Mouse (Mus musculus) MEL (cell line): ENCODE data around the gene Dennd4a. TPM values are rescaled to one million over a fixed set of nuclear protein-coding genes. Genes with fewer than 3 reads are reported as not detected.

Experiments used
- DNase-seq: peaks from one replicate; pipeline ENCODE4 v3.0.0; 2011; ENCODE audit warnings: low read depth, low spot score
- H3K27ac ChIP-seq: 2 replicates; pipeline ENCODE4 v1.5.1; 2012; ENCODE audit warnings: low read depth, mild to moderate bottlenecking, control low read depth, low read length, moderate library complexity; ENCODE audit not compliant: control insufficient read depth
- H3K27me3 ChIP-seq, 2 experiments: fragments of 150-350 bp in 1 of 2; sonication (generic) in 1 of 2; 2 replicates each; pipeline ENCODE4 v1.6.1; 2012; ENCODE audit warnings: low read length in 2 of 2, mild to moderate bottlenecking in 2 of 2, improper control_type of control experiment in 1 of 2, moderate library complexity in 1 of 2; ENCODE audit not compliant: insufficient read depth in 2 of 2, control insufficient read depth in 1 of 2
- H3K36me3 ChIP-seq, 2 experiments: 2 replicates each; pipeline ENCODE4 v1.6.1; 2012 to 2014; ENCODE audit warnings: low read length in 2 of 2, improper control_type of control experiment in 1 of 2, inconsistent platforms in 1 of 2, mild to moderate bottlenecking in 1 of 2; ENCODE audit not compliant: insufficient read depth in 2 of 2, control insufficient read depth in 1 of 2
- H3K4me1 ChIP-seq, 2 experiments: fragments of 150-350 bp in 1 of 2; sonication (generic) in 1 of 2; 2 replicates each; pipeline ENCODE4 v1.6.1; 2012; ENCODE audit warnings: low read length in 2 of 2, improper control_type of control experiment in 1 of 2, mild to moderate bottlenecking in 1 of 2; ENCODE audit not compliant: insufficient read depth in 2 of 2, control insufficient read depth in 1 of 2
- H3K4me3 ChIP-seq, 2 experiments: fragments of 150-350 bp in 1 of 2; sonication (generic) in 1 of 2; 2 replicates each; pipeline ENCODE4 v1.5.1; 2012; ENCODE audit warnings: low read depth in 2 of 2, low read length in 2 of 2, mild to moderate bottlenecking in 2 of 2, moderate library complexity in 2 of 2, control low read depth in 1 of 2, improper control_type of control experiment in 1 of 2; ENCODE audit not compliant: control insufficient read depth in 1 of 2, insufficient read depth in 1 of 2
- H3K79me2 ChIP-seq: 2 replicates; pipeline ENCODE4 v1.6.1; 2012; ENCODE audit warnings: mild to moderate bottlenecking, low read length, moderate library complexity; ENCODE audit not compliant: control insufficient read depth, poor library complexity, insufficient read depth
- H3K9ac ChIP-seq: 2 replicates; pipeline ENCODE4 v1.6.1; 2012; ENCODE audit warnings: low read depth, mild to moderate bottlenecking, control low read depth, low read length, moderate library complexity; ENCODE audit not compliant: control insufficient read depth, poor library complexity, severe bottlenecking
- H3K9me3 ChIP-seq: fragments of 150-350 bp; sonication (generic); replicated peaks from 2 replicates; pipeline ENCODE4 v1.6.1; 2012; ENCODE audit warnings: mild to moderate bottlenecking, low read length, improper control_type of control experiment, moderate library complexity; ENCODE audit not compliant: insufficient read depth
- BHLHE40 ChIP-seq: IDR thresholded peaks from 2 replicates; pipeline ENCODE4 v1.6.1; 2012; ENCODE audit warnings: low read depth, mild to moderate bottlenecking, inconsistent platforms, low read length, improper control_type of control experiment, borderline replicate concordance
- EP300 ChIP-seq, 2 experiments: IDR thresholded peaks; 2 replicates each; pipeline ENCODE4 v1.6.1; 2011; ENCODE audit warnings: improper control_type of control experiment in 2 of 2, low read length in 2 of 2, low read depth in 1 of 2, mild to moderate bottlenecking in 1 of 2
- ETS1 ChIP-seq: IDR thresholded peaks from 2 replicates; pipeline ENCODE4 v1.6.1; 2012; ENCODE audit warnings: low read depth, mild to moderate bottlenecking, inconsistent platforms, low read length, improper control_type of control experiment, moderate library complexity
- GATA1 ChIP-seq: IDR thresholded peaks from 2 replicates; pipeline ENCODE4 v1.6.1; 2011; ENCODE audit warnings: low read depth, low read length, improper control_type of control experiment
- MAFK ChIP-seq: IDR thresholded peaks from 2 replicates; pipeline ENCODE4 v1.6.1; 2011; ENCODE audit warnings: low read depth, mild to moderate bottlenecking, low read length, improper control_type of control experiment, borderline replicate concordance
- MAX ChIP-seq: IDR thresholded peaks from 2 replicates; pipeline ENCODE4 v1.6.1; 2011; ENCODE audit warnings: low read length, improper control_type of control experiment
- POLR2A ChIP-seq, 2 experiments: IDR thresholded peaks; 2 replicates each; pipeline ENCODE4 v1.6.1; 2011 to 2012; ENCODE audit warnings: low read length in 2 of 2, mild to moderate bottlenecking in 2 of 2, control low read depth in 1 of 2, improper control_type of control experiment in 1 of 2, low read depth in 1 of 2, moderate library complexity in 1 of 2; ENCODE audit not compliant: control insufficient read depth in 1 of 2, insufficient read depth in 1 of 2, poor library complexity in 1 of 2
- POLR2AphosphoS2 ChIP-seq: IDR thresholded peaks from 2 replicates; pipeline ENCODE4 v1.6.1; 2011; ENCODE audit warnings: low read length, improper control_type of control experiment
- TAL1 ChIP-seq: IDR thresholded peaks from 2 replicates; pipeline ENCODE4 v1.6.1; 2012; ENCODE audit warnings: mild to moderate bottlenecking, inconsistent platforms, low read length, moderate library complexity, mixed read lengths
- TCF12 ChIP-seq: IDR thresholded peaks from 2 replicates; pipeline ENCODE4 v1.6.1; 2014; ENCODE audit warnings: low read depth, mild to moderate bottlenecking, inconsistent platforms, low read length, improper control_type of control experiment, moderate library complexity
- polyA plus RNA-seq, 2 experiments: library from polyadenylated mRNA; stranded (reverse) in 1 of 2; unstranded in 1 of 2; fragments of >175 nt in 1 of 2; fragments of >200 nt in 1 of 2; gene quantifications; 2 replicates each; pipeline versions ENCODE4 v1.2.1 to v1.2.4; 2012; ENCODE audit warnings: low replicate concordance in 2 of 2, low read depth in 1 of 2; ENCODE audit not compliant: insufficient read length in 2 of 2, insufficient read depth in 1 of 2, missing spikeins in 1 of 2
- total RNA-seq: library from RNA; depleted of rRNA; stranded (reverse); fragments of 300-350 nt; gene quantifications from 2 replicates; pipeline ENCODE4 v1.2.3, GENCODE M21; 2012

Gene Dennd4a
- total and polyA plus RNA-seq, 3 experiments: 7.7 to 74.8 (median 24.9) TPM

- TF ChIP-seq POLR2AphosphoS2: peak; percentile 15; the same call in 1 of the 2 replicates
- TF ChIP-seq MAFK: 0 out of 2 replicates have a peak, but pooled peaks have one; percentile 5
- no peak for TF ChIP-seq BHLHE40
- TF ChIP-seq, all 39 proteins: peak for 2
- DNase-seq: no peak
- H3K4me3 ChIP-seq: no peak overlapping the region
- H3K36me3 ChIP-seq: peaks cover 0 to under 1% of the 10 kb centered on the region in 2 experiments; a peak in 1 of 4 replicates
- no peak overlapping the region for H3K27ac ChIP-seq
- 0 out of 4 replicates have a peak, but pooled peaks cover 0 to 9% of the 10 kb centered on the region in 2 experiments for H3K4me1 ChIP-seq
- H3K9ac ChIP-seq: no peak overlapping the region
- H3K27me3 ChIP-seq: no peaks in the 10 kb centered on the region
- no peaks in the 10 kb centered on the region for H3K9me3 ChIP-seq
- no peaks in the 10 kb centered on the region for H3K79me2 ChIP-seq
Observed at GRCm38 (mm10) chr9:64926201-64926991, 115.3 kb downstream of the Dennd4a start.

- Histone ChIP-seq H3K4me1 (peaks cover 0 to 24% of the 10 kb centered on the region in 2 experiments; a peak in 2 of 4 replicates), H3K9ac (no peak overlapping the region), H3K27me3 (no peaks in the 10 kb centered on the region)
Observed at GRCm38 (mm10) chr9:64930256-64930655, 119.1 kb downstream of the Dennd4a start.

GRCm38 (mm10) chr9:64931751-64932610 is 120.8 kb downstream of the Dennd4a start:
- H3K79me2 ChIP-seq: no peaks in the 10 kb centered on the region
- peak; percentile 54 for DNase-seq
- no peak overlapping the region for H3K27ac ChIP-seq
- no peaks in the 10 kb centered on the region; a peak in 1 of 4 replicates for H3K36me3 ChIP-seq
- H3K9me3 ChIP-seq: no peaks in the 10 kb centered on the region
- TF ChIP-seq GATA1 (peak; percentile 32; the same call in 1 of the 2 replicates), EP300 (IDR thresholded peaks at IDR 0.05; ENCODE audit: low read depth in 1 of 2, low read length in 2 of 2) (peak in 1 of 2 experiments; percentile 19; a peak in 1 of 4 replicates), TAL1 (peak; percentile 26; the same call in 1 of the 2 replicates), ETS1 (peak; percentile 25; the same call in 1 of the 2 replicates), MAFK (no peak), MAX (no peak), TCF12 (0 out of 2 replicates have a peak, but pooled peaks have one; percentile 13)
- TF ChIP-seq, all 39 proteins: peak for 5
- no peak overlapping the region for H3K4me3 ChIP-seq
- peaks cover 0 to 21% of the 10 kb centered on the region in 2 experiments; a peak in 2 of 4 replicates for H3K4me1 ChIP-seq
- no peaks in the 10 kb centered on the region for H3K27me3 ChIP-seq
- H3K9ac ChIP-seq: no peak overlapping the region

More at GRCm38 (mm10) chr9:64930256-64930655, 119.1 kb downstream of the Dennd4a start:
- no peaks in the 10 kb centered on the region; a peak in 1 of 4 replicates for H3K36me3 ChIP-seq
- TF ChIP-seq POLR2A (IDR thresholded peaks at IDR 0.05; ENCODE audit: control insufficient read depth in 1 of 2, insufficient read depth in 1 of 2, low read depth in 1 of 2, low read length in 2 of 2, poor library complexity in 1 of 2): no peak
- H3K4me3 ChIP-seq: no peak overlapping the region
- H3K79me2 ChIP-seq: no peaks in the 10 kb centered on the region
- H3K27ac ChIP-seq: no peak overlapping the region
- H3K9me3 ChIP-seq: no peaks in the 10 kb centered on the region
- DNase-seq: no peak
